Mouse (Mus musculus): ENCODE results near the gene Acot2. TPM values are rescaled to one million over a fixed set of nuclear protein-coding genes. Genes with fewer than 3 reads are reported as not detected.
"Not testable (repeated sequence)": the region's sequence is repeated elsewhere in the genome, so short reads cannot be mapped to it uniquely, and the experiment has no call there.

The Acot2 gene
- 32.8 and 32.9 TPM in 2 replicates for polyA plus RNA-seq (2012; rRNA removed)

- H3K4me3 ChIP-seq (ENCODE audit: insufficient read depth, low read depth, low read length): peak within 1 kb of the TSS; percentile 82
- TF ChIP-seq POLR2A (IDR thresholded peaks at IDR 0.05; ENCODE audit: low read depth, low read length) (peak; percentile 5), CTCF (conservative IDR thresholded peaks at IDR 0.05; ENCODE audit: insufficient read depth, insufficient read length, low read depth, low read length) (peak; percentile 70)
- H3K27ac ChIP-seq (ENCODE audit: insufficient read depth, low read depth, low read length): peak within 1 kb of the TSS; percentile 94
- no peaks in the 10 kb centered on the region for H3K36me3 ChIP-seq (ENCODE audit: control insufficient read depth, insufficient read depth, low read length)
- DNase-seq: peak; percentile 90
- H3K4me1 ChIP-seq (ENCODE audit: control insufficient read depth, insufficient read depth, low read length): no peaks in the 10 kb centered on the region; the same call in 1 of the 2 replicates
- WGBS: under 1% methylated on average over 80 of the region's 80 CpGs
- H3K27me3 ChIP-seq (replicated peaks; ENCODE audit: control insufficient read depth, insufficient read depth, low read length): no peaks in the 10 kb centered on the region
Observed at GRCm38 (mm10) chr12:83987583-83988441, at the start of gene Acot2. Gene Acot2, plus strand, starts transcription at chr12:83987861.

GRCm38 (mm10) chr12:83938592-83938991, 49.1 kb upstream of the Acot2 start:
- H3K4me1 ChIP-seq (ENCODE audit: control insufficient read depth, insufficient read depth, low read length); H3K36me3 ChIP-seq (ENCODE audit: control insufficient read depth, insufficient read depth, low read length); DNase-seq; H3K27ac ChIP-seq (ENCODE audit: insufficient read depth, low read depth, low read length); H3K27me3 ChIP-seq (replicated peaks; ENCODE audit: control insufficient read depth, insufficient read depth, low read length); H3K4me3 ChIP-seq (ENCODE audit: insufficient read depth, low read depth, low read length): not testable (repeated sequence)
- WGBS: 22% methylated on average over 1 of the region's 1 CpGs

- no peak overlapping the region for H3K4me3 ChIP-seq (ENCODE audit: insufficient read depth, low read depth, low read length)
- no peaks in the 10 kb centered on the region for H3K27me3 ChIP-seq (replicated peaks; ENCODE audit: control insufficient read depth, insufficient read depth, low read length)
- no peak for TF ChIP-seq POLR2A (IDR thresholded peaks at IDR 0.05; ENCODE audit: low read depth, low read length)
- TF ChIP-seq CTCF (conservative IDR thresholded peaks at IDR 0.05; ENCODE audit: insufficient read depth, insufficient read length, low read depth, low read length): no peak
- no peak for DNase-seq
- WGBS: 81% methylated on average over 2 of the region's 2 CpGs
- H3K36me3 ChIP-seq (ENCODE audit: control insufficient read depth, insufficient read depth, low read length): no peaks in the 10 kb centered on the region
- H3K27ac ChIP-seq (ENCODE audit: insufficient read depth, low read depth, low read length): no peak overlapping the region
- H3K4me1 ChIP-seq (ENCODE audit: control insufficient read depth, insufficient read depth, low read length): no peaks in the 10 kb centered on the region
Observed at GRCm38 (mm10) chr12:83939332-83939731, 48.3 kb upstream of the Acot2 start.

GRCm38 (mm10) chr12:83940031-83940430, 47.6 kb upstream of the Acot2 start:
- TF ChIP-seq CTCF (conservative IDR thresholded peaks at IDR 0.05; ENCODE audit: insufficient read depth, insufficient read length, low read depth, low read length) (no peak), POLR2A (IDR thresholded peaks at IDR 0.05; ENCODE audit: low read depth, low read length) (no peak)
- Histone ChIP-seq H3K4me1 (ENCODE audit: control insufficient read depth, insufficient read depth, low read length) (no peaks in the 10 kb centered on the region), H3K27ac (ENCODE audit: insufficient read depth, low read depth, low read length) (no peak overlapping the region), H3K36me3 (ENCODE audit: control insufficient read depth, insufficient read depth, low read length) (no peaks in the 10 kb centered on the region), H3K4me3 (ENCODE audit: insufficient read depth, low read depth, low read length) (no peak overlapping the region), H3K27me3 (replicated peaks; ENCODE audit: control insufficient read depth, insufficient read depth, low read length) (no peaks in the 10 kb centered on the region)
- DNase-seq: peak; percentile 51
- WGBS: 55% methylated on average over 4 of the region's 4 CpGs

GRCm38 (mm10) chr12:83941938-83942337, 45.7 kb upstream of the Acot2 start:
- WGBS: 94% methylated on average over 3 of the region's 3 CpGs
- no peak for DNase-seq
- H3K27me3 ChIP-seq (replicated peaks; ENCODE audit: control insufficient read depth, insufficient read depth, low read length): no peaks in the 10 kb centered on the region
- H3K27ac ChIP-seq (ENCODE audit: insufficient read depth, low read depth, low read length): no peak overlapping the region
- H3K4me1 ChIP-seq (ENCODE audit: control insufficient read depth, insufficient read depth, low read length): no peaks in the 10 kb centered on the region
- H3K4me3 ChIP-seq (ENCODE audit: insufficient read depth, low read depth, low read length): no peak overlapping the region
- no peak for TF ChIP-seq CTCF (conservative IDR thresholded peaks at IDR 0.05; ENCODE audit: insufficient read depth, insufficient read length, low read depth, low read length)
- TF ChIP-seq POLR2A (IDR thresholded peaks at IDR 0.05; ENCODE audit: low read depth, low read length): no peak
- no peaks in the 10 kb centered on the region for H3K36me3 ChIP-seq (ENCODE audit: control insufficient read depth, insufficient read depth, low read length)

- TF ChIP-seq POLR2A (IDR thresholded peaks at IDR 0.05; ENCODE audit: low read depth, low read length) (no peak), CTCF (conservative IDR thresholded peaks at IDR 0.05; ENCODE audit: insufficient read depth, insufficient read length, low read depth, low read length) (no peak)
- Histone ChIP-seq H3K4me3 (ENCODE audit: insufficient read depth, low read depth, low read length) (no peak overlapping the region), H3K27me3 (replicated peaks; ENCODE audit: control insufficient read depth, insufficient read depth, low read length) (no peaks in the 10 kb centered on the region), H3K36me3 (ENCODE audit: control insufficient read depth, insufficient read depth, low read length) (no peaks in the 10 kb centered on the region), H3K27ac (ENCODE audit: insufficient read depth, low read depth, low read length) (peak overlapping the region; percentile 89; the same call in 1 of the 2 replicates), H3K4me1 (ENCODE audit: control insufficient read depth, insufficient read depth, low read length) (peaks cover 9% of the 10 kb centered on the region; the same call in 1 of the 2 replicates)
- DNase-seq: peak; percentile 72
- WGBS: 74% methylated on average over 8 of the region's 8 CpGs
Observed at GRCm38 (mm10) chr12:83947260-83947811, 40.3 kb upstream of the Acot2 start.

- H3K27ac ChIP-seq (ENCODE audit: insufficient read depth, low read depth, low read length): no peak overlapping the region
- no peak overlapping the region for H3K4me3 ChIP-seq (ENCODE audit: insufficient read depth, low read depth, low read length)
- no peak for TF ChIP-seq CTCF (conservative IDR thresholded peaks at IDR 0.05; ENCODE audit: insufficient read depth, insufficient read length, low read depth, low read length)
- TF ChIP-seq POLR2A (IDR thresholded peaks at IDR 0.05; ENCODE audit: low read depth, low read length): no peak
- no peaks in the 10 kb centered on the region for H3K36me3 ChIP-seq (ENCODE audit: control insufficient read depth, insufficient read depth, low read length)
- WGBS: 84% methylated on average over 4 of the region's 4 CpGs
- DNase-seq: no peak
- peaks cover 9% of the 10 kb centered on the region; the same call in 1 of the 2 replicates for H3K4me1 ChIP-seq (ENCODE audit: control insufficient read depth, insufficient read depth, low read length)
- H3K27me3 ChIP-seq (replicated peaks; ENCODE audit: control insufficient read depth, insufficient read depth, low read length): no peaks in the 10 kb centered on the region
Observed at GRCm38 (mm10) chr12:83949043-83949442, 38.6 kb upstream of the Acot2 start.
